Mouse (Mus musculus) heart, postnatal 36 days (tissue): ENCODE data around the gene Ssu72. TPM values are rescaled to one million over a fixed set of nuclear protein-coding genes. Genes with fewer than 3 reads are reported as not detected.

Experiments used
- DNase-seq, 2 experiments: peaks; one replicate each; pipeline ENCODE4 v3.0.0; 2021 to 2022
- intact Hi-C: fragments of 180-260 bp; cut with DNase I; formaldehyde crosslinking; loops from one replicate; pipeline ENCODE4 v1.15.1; 2025
- total RNA-seq, 2 experiments: library from RNA; stranded (reverse); gene quantifications; 2 replicates each; pipeline ENCODE4 v1.2.3; 2021

Gene Ssu72
- total RNA-seq, 2 experiments from 2014 or later, result 43.5 to 45.6 TPM

- peak; percentile 52 to 63 for DNase-seq
- intact Hi-C loops, result no loop called here
Observed at GRCm38 (mm10) chr4:155775855-155776254, 71.3 kb downstream of the Ssu72 start.

- no peak for DNase-seq
- intact Hi-C loops, result no loop called here
Observed at GRCm38 (mm10) chr4:155776704-155777335, 72.2 kb downstream of the Ssu72 start.

- intact Hi-C loops, result no loop called here
- no peak for DNase-seq
Observed at GRCm38 (mm10) chr4:155777816-155778215, 73.2 kb downstream of the Ssu72 start.

- DNase-seq, result no peak
- intact Hi-C loops, result no loop called here
Observed at GRCm38 (mm10) chr4:155779498-155779897, 74.9 kb downstream of the Ssu72 start.

GRCm38 (mm10) chr4:155780895-155781294, 76.3 kb downstream of the Ssu72 start:
- intact Hi-C loops, result no loop called here
- peak; percentile 76 to 78 for DNase-seq

Other genes starting within 250 kb of the Ssu72 start
- 1 to 10 TPM; 4.5 to 10.0 TPM for gene Tmem52, start 235.7 kb upstream of the Ssu72 start, total RNA-seq
- gene Gnb1, start 213.4 kb upstream of the Ssu72 start, total RNA-seq, result 100 to 1,000 TPM; 176 to 187 TPM
- gene Nadk, start 142.4 kb upstream of the Ssu72 start, total RNA-seq, result 10 to 100 TPM; 26.2 to 28.1 TPM
- 1 to 10 TPM; 6.7 to 8.1 TPM for gene Slc35e2, start 103.4 kb upstream of the Ssu72 start, total RNA-seq
- gene Cdk11b, start 79.9 kb upstream of the Ssu72 start, total RNA-seq, result 10 to 100 TPM; 32.1 to 34.2 TPM
- not detected for gene Gm10563, start 59.4 kb upstream of the Ssu72 start, total RNA-seq
- gene Mmp23, start 51.4 kb upstream of the Ssu72 start, total RNA-seq, result 10 to 100 TPM in 1 of 2 experiments, 1 to 10 TPM in 1; 9.3 to 10.5 TPM
- gene Mib2, start 35.6 kb upstream of the Ssu72 start, total RNA-seq, result 10 to 100 TPM; 25.3 to 29.9 TPM
- 1 to 10 TPM; 1.2 to 1.6 TPM for gene Fndc10, start 10.5 kb upstream of the Ssu72 start, total RNA-seq
- gene Tmem240, start 30.0 kb downstream of the Ssu72 start, total RNA-seq, result under 1 TPM; 0.19 to 0.42 TPM
- gene Atad3a, start 56.3 kb downstream of the Ssu72 start, total RNA-seq, result 10 to 100 TPM; 45.1 to 45.9 TPM
- gene Vwa1, start 69.9 kb downstream of the Ssu72 start, total RNA-seq, result 1 to 10 TPM; 6.6 to 7.9 TPM
- gene Tmem88b, start 81.1 kb downstream of the Ssu72 start, total RNA-seq, result 1 to 10 TPM in 1 of 2 experiments, under 1 TPM in 1; 0.64 to 1.3 TPM
- not detected for gene Ankrd65, start 85.6 kb downstream of the Ssu72 start, total RNA-seq
- gene Mrpl20, start 98.1 kb downstream of the Ssu72 start, total RNA-seq, result 10 to 100 TPM; 77.8 to 81.1 TPM
- gene Ccnl2, start 107.7 kb downstream of the Ssu72 start, total RNA-seq, result 10 to 100 TPM; 31.0 to 34.0 TPM
- gene Aurkaip1, start 126.5 kb downstream of the Ssu72 start, total RNA-seq, result 100 to 1,000 TPM; 114 to 116 TPM
- 10 to 100 TPM; 27.4 to 33.7 TPM for gene Mxra8, start 134.9 kb downstream of the Ssu72 start, total RNA-seq
- 10 to 100 TPM; 46.2 to 54.2 TPM for gene Dvl1, start 142.6 kb downstream of the Ssu72 start, total RNA-seq
- under 1 TPM; 0.27 to 0.28 TPM for gene Tas1r3, start 158.6 kb downstream of the Ssu72 start, total RNA-seq
- 10 to 100 TPM in 1 of 2 experiments, 1 to 10 TPM in 1; 9.5 to 11.7 TPM for gene Cptp, start 164.6 kb downstream of the Ssu72 start, total RNA-seq
- gene Ints11, start 164.7 kb downstream of the Ssu72 start, total RNA-seq, result 10 to 100 TPM; 15.7 to 18.8 TPM
- 10 to 100 TPM; 12.7 to 13.1 TPM for gene Pusl1, start 187.0 kb downstream of the Ssu72 start, total RNA-seq
- 10 to 100 TPM; 12.0 to 12.2 TPM for gene Acap3, start 187.0 kb downstream of the Ssu72 start, total RNA-seq
- gene Ube2j2, start 239.0 kb downstream of the Ssu72 start, total RNA-seq, result 10 to 100 TPM; 49.4 to 56.0 TPM